Mouse (Mus musculus): ENCODE data around the gene Xlr4a. TPM values are rescaled to one million over a fixed set of nuclear protein-coding genes. Genes with fewer than 3 reads are reported as not detected.
A peak's percentile ranks its signal among the peaks of the same experiment; 100 is the strongest.
"Not testable (repeated sequence)": the region's sequence is repeated elsewhere in the genome, so short reads cannot be mapped to it uniquely, and the experiment has no call there.

Xlr4a gene
- 0.43 and 0.69 TPM in 2 replicates for polyA plus RNA-seq (2014; fragmentation: Nextera tagmentation; extraction: Ambion mirVana)

DNA sequence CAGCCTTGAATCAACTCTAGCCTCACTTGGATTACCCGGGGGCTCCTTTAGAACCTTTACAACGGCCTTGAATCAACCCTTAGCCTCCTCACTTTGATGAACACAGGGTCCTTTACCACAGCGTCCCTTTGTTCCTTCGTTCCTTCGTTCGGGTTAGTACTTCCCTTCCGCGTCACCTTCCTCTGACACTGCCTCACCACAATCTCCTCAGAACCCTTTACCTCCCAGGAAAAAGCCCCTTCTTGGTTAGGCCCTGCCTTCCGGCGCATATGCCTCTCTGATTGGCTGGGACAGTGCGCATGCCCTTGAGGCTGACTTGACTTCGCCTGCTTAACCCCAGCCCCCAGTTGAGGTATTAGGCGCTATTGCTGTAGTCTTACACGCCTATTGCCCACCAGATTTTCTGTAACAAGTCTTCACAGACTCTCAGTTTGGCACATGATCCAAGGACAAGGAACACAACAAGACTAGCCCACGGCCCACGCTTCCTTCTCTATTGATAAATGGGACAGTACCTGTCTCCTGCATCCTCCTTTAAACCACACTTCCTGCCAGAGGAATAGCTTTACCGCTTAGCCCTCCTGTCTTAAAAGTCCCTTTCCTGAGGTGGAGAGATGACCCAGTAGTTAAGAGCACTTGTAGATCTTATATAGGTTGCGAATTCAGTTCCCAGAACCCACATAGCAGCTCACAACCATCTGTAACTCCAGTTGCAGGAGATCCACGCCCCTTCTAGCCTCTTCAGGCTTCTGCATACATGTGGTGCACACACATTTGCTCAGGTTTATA lies at the start of gene Xlr4a:
Xlr4a (minus strand) TSS at position 212 of the 789 bp plus-strand sequence.
- H3K27ac ChIP-seq (ENCODE audit: low read depth, low read length); H3K27me3 ChIP-seq (replicated peaks; ENCODE audit: control insufficient read depth, insufficient read depth, low read length): not testable (repeated sequence)

GRCm38 (mm10) chrX:73122859-73123829 lies 40.9 kb upstream of the Xlr4a start:
- not testable (repeated sequence) for H3K4me2 ChIP-seq (ENCODE audit: low read length); H3K4me1 ChIP-seq (ENCODE audit: control insufficient read depth, insufficient read depth, low read length); H3K27ac ChIP-seq (ENCODE audit: low read depth, low read length); H3K36me3 ChIP-seq (ENCODE audit: control insufficient read depth, insufficient read depth, low read length); H3K27me3 ChIP-seq (replicated peaks; ENCODE audit: control insufficient read depth, insufficient read depth, low read length); H3K9me3 ChIP-seq (replicated peaks; ENCODE audit: control insufficient read depth, low read length); H3K4me3 ChIP-seq (ENCODE audit: low read depth, low read length); DNase-seq (ENCODE audit: low spot score); H3K9ac ChIP-seq (ENCODE audit: low read length)
- ATAC-seq: peak; percentile 63
- no CpG with 5 or more reads among the region's 12 CpGs for WGBS

More for the DNA sequence above, at the start of gene Xlr4a:
- not testable (repeated sequence) for H3K4me3 ChIP-seq (ENCODE audit: low read depth, low read length); ATAC-seq; DNase-seq (ENCODE audit: low spot score); H3K4me1 ChIP-seq (ENCODE audit: control insufficient read depth, insufficient read depth, low read length); H3K9me3 ChIP-seq (replicated peaks; ENCODE audit: control insufficient read depth, low read length); H3K36me3 ChIP-seq (ENCODE audit: control insufficient read depth, insufficient read depth, low read length); H3K4me2 ChIP-seq (ENCODE audit: low read length); H3K9ac ChIP-seq (ENCODE audit: low read length)
- WGBS: 85% methylated on average over 16 of the region's 19 CpGs

- H3K4me1 ChIP-seq (ENCODE audit: control insufficient read depth, insufficient read depth, low read length); H3K27ac ChIP-seq (ENCODE audit: low read depth, low read length); H3K4me3 ChIP-seq (ENCODE audit: low read depth, low read length); DNase-seq (ENCODE audit: low spot score); H3K4me2 ChIP-seq (ENCODE audit: low read length); H3K9me3 ChIP-seq (replicated peaks; ENCODE audit: control insufficient read depth, low read length); H3K9ac ChIP-seq (ENCODE audit: low read length); ATAC-seq; H3K36me3 ChIP-seq (ENCODE audit: control insufficient read depth, insufficient read depth, low read length); H3K27me3 ChIP-seq (replicated peaks; ENCODE audit: control insufficient read depth, insufficient read depth, low read length): not testable (repeated sequence)
- WGBS: no CpG with 5 or more reads among the region's 7 CpGs
These were observed 34.5 kb upstream of the Xlr4a start, which contains the start of gene Gm14685 for GRCm38 (mm10) chrX:73116747-73117146. Gene Gm14685, plus strand, starts transcription at chrX:73117047.

GRCm38 (mm10) chrX:73096941-73097508 lies 14.7 kb upstream of the Xlr4a start, which contains the start of gene Xlr3a:
Gene Xlr3a, minus strand, starts transcription at chrX:73097095.
- H3K27ac ChIP-seq (ENCODE audit: low read depth, low read length); H3K9me3 ChIP-seq (replicated peaks; ENCODE audit: control insufficient read depth, low read length); H3K4me1 ChIP-seq (ENCODE audit: control insufficient read depth, insufficient read depth, low read length); H3K36me3 ChIP-seq (ENCODE audit: control insufficient read depth, insufficient read depth, low read length); ATAC-seq; H3K9ac ChIP-seq (ENCODE audit: low read length); H3K4me3 ChIP-seq (ENCODE audit: low read depth, low read length); H3K4me2 ChIP-seq (ENCODE audit: low read length); H3K27me3 ChIP-seq (replicated peaks; ENCODE audit: control insufficient read depth, insufficient read depth, low read length): not testable (repeated sequence)
- peak; percentile 0 for DNase-seq (ENCODE audit: low spot score)
- 80% methylated on average over 13 of the region's 13 CpGs for WGBS

- not testable (repeated sequence) for H3K9me3 ChIP-seq (replicated peaks; ENCODE audit: control insufficient read depth, low read length); ATAC-seq; H3K27ac ChIP-seq (ENCODE audit: low read depth, low read length); H3K4me1 ChIP-seq (ENCODE audit: control insufficient read depth, insufficient read depth, low read length); H3K9ac ChIP-seq (ENCODE audit: low read length); H3K4me3 ChIP-seq (ENCODE audit: low read depth, low read length); H3K4me2 ChIP-seq (ENCODE audit: low read length); H3K36me3 ChIP-seq (ENCODE audit: control insufficient read depth, insufficient read depth, low read length); DNase-seq (ENCODE audit: low spot score); H3K27me3 ChIP-seq (replicated peaks; ENCODE audit: control insufficient read depth, insufficient read depth, low read length)
- 67% methylated on average over 1 of the region's 5 CpGs for WGBS
These were observed 15.4 kb downstream of the Xlr4a start for GRCm38 (mm10) chrX:73066765-73067312.

DNA sequence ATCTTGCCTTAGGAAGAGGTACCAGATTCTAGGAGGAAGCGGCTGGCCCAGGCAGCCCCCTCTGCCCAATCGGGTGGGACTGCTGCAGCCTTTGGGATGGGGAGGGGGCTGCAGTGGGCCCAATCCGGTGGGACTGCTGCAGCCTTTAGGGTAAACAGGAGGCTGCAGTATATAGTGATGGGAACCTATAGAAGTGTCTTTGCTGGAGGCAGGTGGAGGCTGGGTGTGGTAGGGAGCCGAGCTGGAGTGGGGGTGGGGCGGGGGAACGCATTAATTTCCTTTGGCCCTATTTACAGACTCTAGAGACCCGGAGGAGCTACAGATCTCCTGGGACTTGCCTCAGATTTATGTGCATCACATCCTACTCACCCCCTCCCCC lies 17.9 kb downstream of the Xlr4a start, which contains the start of gene Pnma3:
Pnma3 (plus strand) TSS at position 373 of the 379 bp plus-strand sequence.
- Histone ChIP-seq H3K4me2 (ENCODE audit: low read length) (peak within 1 kb of the TSS; percentile 52), H3K9ac (ENCODE audit: low read length) (peak within 1 kb of the TSS; percentile 56), H3K27me3 (replicated peaks; ENCODE audit: control insufficient read depth, insufficient read depth, low read length) (no peaks in the 10 kb centered on the region), H3K36me3 (ENCODE audit: control insufficient read depth, insufficient read depth, low read length) (no peaks in the 10 kb centered on the region), H3K4me3 (ENCODE audit: low read depth, low read length) (peak within 1 kb of the TSS; percentile 30), H3K27ac (ENCODE audit: low read depth, low read length) (no peak within 1 kb of the TSS), H3K9me3 (replicated peaks; ENCODE audit: control insufficient read depth, low read length) (no peaks in the 10 kb centered on the region), H3K4me1 (ENCODE audit: control insufficient read depth, insufficient read depth, low read length) (no peaks in the 10 kb centered on the region)
- 41% methylated on average over 7 of the region's 7 CpGs for WGBS
- ATAC-seq (no peak; the same call in none of the 2 replicates), DNase-seq (ENCODE audit: low spot score) (no peak)

GRCm38 (mm10) chrX:73063512-73064414 lies 18.5 kb downstream of the Xlr4a start:
- peak; percentile 94 for ATAC-seq
- Histone ChIP-seq H3K9me3 (replicated peaks; ENCODE audit: control insufficient read depth, low read length) (no peaks in the 10 kb centered on the region), H3K36me3 (ENCODE audit: control insufficient read depth, insufficient read depth, low read length) (no peaks in the 10 kb centered on the region), H3K27ac (ENCODE audit: low read depth, low read length) (no peak overlapping the region), H3K4me1 (ENCODE audit: control insufficient read depth, insufficient read depth, low read length) (no peaks in the 10 kb centered on the region), H3K27me3 (replicated peaks; ENCODE audit: control insufficient read depth, insufficient read depth, low read length) (no peaks in the 10 kb centered on the region), H3K9ac (ENCODE audit: low read length) (peak overlapping the region; percentile 56), H3K4me3 (ENCODE audit: low read depth, low read length) (peak overlapping the region; percentile 30), H3K4me2 (ENCODE audit: low read length) (peak overlapping the region; percentile 52)
- WGBS: 32% methylated on average over 24 of the region's 24 CpGs
- DNase-seq (ENCODE audit: low spot score): peak; percentile 53
